Mouse (Mus musculus): Measurements from ENCODE around the gene Olfr1245.
"Not testable (repeated sequence)": the region's sequence is repeated elsewhere in the genome, so short reads cannot be mapped to it uniquely, and the experiment has no call there.

Gene Olfr1245

GRCm38 (mm10) chr2:89578347-89578746, at the start of gene Olfr1245:
TSS of gene Olfr1245 (minus strand) at chr2:89578447.
- in situ Hi-C loops (cut with MboI, MseI) = no loop called here

- in situ Hi-C loops (cut with MboI, MseI) = not testable (repeated sequence)
Observed at GRCm38 (mm10) chr2:89618145-89618544, 39.9 kb upstream of the Olfr1245 start, which contains the start of gene Olfr1248. TSS of gene Olfr1248 (minus strand) at chr2:89618245.

GRCm38 (mm10) chr2:89614030-89614429, 35.8 kb upstream of the Olfr1245 start, which contains the start of gene Olfr1247:
TSS of gene Olfr1247 (minus strand) at chr2:89614130.
- in situ Hi-C loops (cut with MboI, MseI) = no loop called here

GRCm38 (mm10) chr2:89593057-89593456, 14.8 kb upstream of the Olfr1245 start, which contains the start of gene Olfr1246:
TSS of gene Olfr1246 (minus strand) at chr2:89593157.
- in situ Hi-C loops (cut with MboI, MseI) = no loop called here

- in situ Hi-C loops (cut with MboI, MseI) = not testable (repeated sequence)
Observed at GRCm38 (mm10) chr2:89562706-89563105, 15.5 kb downstream of the Olfr1245 start.

- in situ Hi-C loops (cut with MboI, MseI) = no loop called here
Observed at GRCm38 (mm10) chr2:89544516-89544915, 33.7 kb downstream of the Olfr1245 start.

GRCm38 (mm10) chr2:89539923-89540322, 38.3 kb downstream of the Olfr1245 start:
- in situ Hi-C loops (cut with MboI, MseI) = no loop called here

- in situ Hi-C loops (cut with MboI, MseI) = no loop called here
Observed at GRCm38 (mm10) chr2:89531387-89531786, 46.9 kb downstream of the Olfr1245 start, which contains the start of gene Olfr1243. TSS of gene Olfr1243 (minus strand) at chr2:89531487.

All from regulatory T cell (primary cell).